Mouse (Mus musculus) erythroblast, embryonic 14.5 days (primary cell): ENCODE results near the gene Rgs6.

Experiments used
- GATA1 ChIP-seq: IDR thresholded peaks from 2 replicates; pipeline ENCODE4 v1.6.1; 2012; ENCODE audit warnings: low read length, inconsistent platforms, mixed read lengths
- TAL1 ChIP-seq: IDR thresholded peaks from 3 replicates; pipeline ENCODE4 v1.6.1; 2012; ENCODE audit warnings: low read length, inconsistent platforms, mixed read lengths

DNA sequence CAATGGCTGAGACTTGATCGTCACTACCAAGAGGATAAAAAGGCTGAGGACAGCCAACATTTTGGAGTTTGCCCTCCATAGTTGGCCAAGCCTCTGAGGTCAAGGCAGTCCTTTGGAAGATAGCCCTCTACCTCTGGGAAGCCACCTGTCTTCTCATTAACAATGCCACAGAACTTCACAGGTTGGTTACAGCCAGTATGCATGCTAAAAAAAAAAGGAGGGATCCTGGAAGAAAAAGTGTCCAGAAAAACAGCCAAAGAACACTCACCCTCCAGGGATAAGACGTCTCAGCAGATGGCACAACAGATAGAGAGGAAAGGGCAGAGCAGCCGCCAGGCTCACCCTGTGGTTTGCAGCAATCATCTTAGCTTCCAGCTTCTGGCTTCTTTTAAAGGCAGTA lies 154.9 kb downstream of the Rgs6 start:
- TF ChIP-seq GATA1 (no peak), TAL1 (no peak)
